Mouse (Mus musculus) embryo, embryonic 11.5 days (tissue): ENCODE measurements around the gene Amot.

Experiments used
- DNase-seq: peaks from one replicate; pipeline ENCODE4 v3.0.0-alpha.2; 2012; ENCODE audit warnings: low read depth, low spot score

Amot gene

GRCm38 (mm10) chrX:145504717-145505415, at the start of gene Amot:
Gene Amot, minus strand, starts transcription at chrX:145505181.
- DNase-seq, result peak; percentile 76

DNA sequence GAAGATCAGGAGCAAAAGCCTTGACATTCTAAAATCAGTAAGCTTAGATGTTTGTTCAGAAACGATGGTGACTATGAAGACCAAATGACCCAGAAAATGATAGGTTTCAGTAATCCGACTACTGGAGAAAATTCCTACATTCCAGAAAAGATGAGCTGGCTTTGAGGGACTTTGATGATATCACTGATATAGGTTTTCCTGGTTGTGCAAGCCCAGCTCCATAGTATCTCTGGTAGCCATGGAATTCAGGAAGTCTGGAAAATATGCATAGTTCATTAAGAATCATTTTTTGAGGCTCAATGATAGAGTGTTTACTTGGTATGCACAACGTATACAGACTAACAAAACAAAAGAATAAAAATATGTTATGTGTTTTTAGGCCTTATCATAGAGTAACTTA, 40.1 kb upstream of the Amot start:
- DNase-seq, result no peak

- no peak for DNase-seq
Observed at GRCm38 (mm10) chrX:145543602-145544490, 38.9 kb upstream of the Amot start.

- no peak for DNase-seq
Observed at GRCm38 (mm10) chrX:145541050-145541449, 36.1 kb upstream of the Amot start.

DNA sequence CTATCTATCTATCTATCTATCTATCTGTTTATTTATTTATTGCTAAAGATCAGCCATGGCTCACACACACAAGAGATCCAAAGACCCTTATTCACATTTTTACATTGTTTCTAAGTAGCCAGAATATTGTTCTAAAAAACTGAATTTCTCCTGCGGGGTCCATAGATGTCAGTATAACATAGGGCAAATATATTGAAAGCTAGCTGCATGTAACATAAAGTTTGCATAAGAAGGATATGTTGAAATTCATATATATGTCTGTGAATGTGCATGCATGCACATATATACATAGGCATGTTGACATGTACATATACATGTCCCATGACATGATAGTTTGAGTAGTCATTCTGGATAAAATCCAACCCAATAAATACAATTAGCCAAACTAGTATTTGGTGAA, 35.3 kb upstream of the Amot start:
- DNase-seq, result no peak

- no peak for DNase-seq
Observed at GRCm38 (mm10) chrX:145529602-145530001, 24.6 kb upstream of the Amot start.

DNA sequence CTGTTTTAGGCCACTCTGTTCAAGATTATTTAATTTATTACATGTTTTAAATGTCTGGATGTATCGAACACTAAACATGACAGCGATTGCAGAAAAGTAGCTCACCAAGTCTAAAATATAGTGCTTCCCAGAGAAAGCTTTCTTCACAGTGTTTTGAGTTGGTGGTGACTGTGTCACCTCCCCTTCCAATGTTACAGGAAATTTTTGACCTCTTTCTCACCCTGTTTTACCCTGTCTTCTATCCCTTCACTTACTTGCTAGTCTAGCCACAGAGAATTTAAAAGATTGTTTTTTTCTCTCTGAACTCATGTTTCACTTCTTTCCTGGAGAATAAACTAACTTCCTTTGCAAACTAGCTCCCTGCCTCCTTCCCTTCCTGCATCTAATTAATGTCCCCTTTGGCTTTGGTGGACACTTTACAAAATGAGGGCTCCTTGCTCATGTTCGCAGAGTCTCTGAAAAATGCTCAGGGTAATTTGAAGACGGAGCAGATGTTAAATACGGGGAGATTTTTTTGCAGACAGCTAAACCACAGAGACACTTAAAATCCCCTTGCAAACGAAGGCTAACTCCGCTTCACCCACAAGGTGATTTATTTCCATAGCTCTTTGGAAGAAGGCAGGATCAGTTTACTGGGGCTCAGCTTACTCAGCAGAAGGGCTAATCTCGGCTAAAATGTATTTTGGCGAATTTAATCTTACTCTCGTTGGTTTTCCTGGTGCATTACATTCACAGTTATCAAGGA, 11.5 kb upstream of the Amot start:
- DNase-seq, result no peak

DNA sequence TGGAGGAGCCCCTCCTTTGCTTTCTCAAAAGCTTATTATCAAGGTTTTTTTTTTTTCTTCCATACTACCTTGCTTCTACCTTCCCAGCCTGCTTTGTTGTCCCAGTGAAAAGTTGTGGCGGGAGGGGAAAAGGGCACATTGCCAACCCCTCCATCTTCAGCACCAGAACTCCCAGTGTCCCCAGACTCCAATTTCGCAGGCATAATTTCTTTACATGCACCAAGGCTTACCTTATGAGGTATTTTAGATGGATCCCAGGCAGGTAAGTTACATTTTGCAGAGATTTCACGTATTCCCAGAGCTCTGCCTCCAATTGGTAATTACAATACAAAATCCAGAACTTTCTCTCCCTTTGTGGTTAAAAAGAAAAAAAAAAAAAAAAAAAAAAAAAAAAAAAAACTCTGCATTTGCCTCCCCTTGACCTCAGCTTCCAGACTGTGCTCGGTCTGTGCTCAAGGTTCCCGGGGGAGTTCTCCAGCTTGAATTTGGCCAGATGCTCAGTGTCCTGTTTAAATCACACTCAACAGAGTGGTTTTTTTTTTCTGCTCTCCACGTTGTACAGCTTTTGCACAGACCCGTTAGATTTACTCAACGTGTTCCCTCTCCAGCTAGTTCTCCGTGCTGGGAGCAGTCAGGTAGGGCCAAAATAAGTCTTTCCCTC, 10.6 kb upstream of the Amot start:
- DNase-seq, result no peak

DNA sequence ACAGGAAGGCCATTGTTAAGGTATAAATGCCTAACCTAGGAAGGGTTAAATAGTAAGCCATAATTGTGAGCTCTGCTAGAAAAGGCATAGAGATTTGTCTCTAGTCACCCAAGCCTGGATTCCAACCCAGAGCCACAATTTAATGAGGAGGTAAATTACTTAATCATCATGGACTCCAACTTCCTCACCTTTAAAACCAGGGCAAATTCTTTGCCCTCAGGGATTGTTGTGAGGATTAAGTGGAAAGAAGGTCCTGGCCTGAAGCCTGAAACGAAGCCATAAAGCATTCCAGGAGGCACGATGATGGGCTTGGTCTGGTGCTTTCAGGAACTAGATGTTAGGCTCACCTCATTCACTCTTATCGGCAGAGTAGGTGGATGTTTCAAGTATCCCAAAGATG, 5.7 kb upstream of the Amot start:
- no peak for DNase-seq

- DNase-seq, result peak; percentile 59
Observed at GRCm38 (mm10) chrX:145505457-145506201, 648 bp upstream of the Amot start.

DNA sequence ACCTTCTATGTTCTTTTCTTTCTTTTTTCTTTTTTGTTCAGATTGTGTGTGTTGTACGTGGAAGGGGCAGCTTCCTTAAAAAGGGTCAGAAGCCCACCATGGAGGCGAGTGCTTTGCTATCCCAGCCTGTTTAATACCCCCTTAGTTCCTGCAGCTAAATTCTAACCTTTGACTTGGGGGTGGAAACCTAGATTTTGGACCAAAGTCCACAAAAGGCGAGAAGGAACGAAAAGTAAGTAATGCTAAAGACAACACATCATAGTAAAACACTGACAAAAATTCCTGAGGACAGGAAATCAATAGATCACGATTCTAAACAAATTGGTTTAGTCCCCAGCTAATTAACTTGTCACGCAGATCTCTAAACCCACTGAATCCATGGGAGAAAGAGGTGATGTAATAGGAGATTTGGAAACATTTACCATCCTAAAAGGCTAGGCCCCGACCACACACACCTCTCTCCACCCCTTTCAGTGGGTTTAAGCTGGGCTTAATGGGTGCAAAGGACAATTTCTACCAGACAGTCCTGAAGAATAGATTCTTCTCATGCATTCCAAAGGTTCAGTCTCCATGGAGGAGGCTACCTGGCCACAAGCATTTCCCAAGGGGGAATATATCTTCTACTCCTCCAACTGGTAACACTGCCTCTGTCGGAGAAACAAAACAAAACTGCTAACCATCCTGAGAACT, 3.2 kb downstream of the Amot start:
- no peak for DNase-seq

DNA sequence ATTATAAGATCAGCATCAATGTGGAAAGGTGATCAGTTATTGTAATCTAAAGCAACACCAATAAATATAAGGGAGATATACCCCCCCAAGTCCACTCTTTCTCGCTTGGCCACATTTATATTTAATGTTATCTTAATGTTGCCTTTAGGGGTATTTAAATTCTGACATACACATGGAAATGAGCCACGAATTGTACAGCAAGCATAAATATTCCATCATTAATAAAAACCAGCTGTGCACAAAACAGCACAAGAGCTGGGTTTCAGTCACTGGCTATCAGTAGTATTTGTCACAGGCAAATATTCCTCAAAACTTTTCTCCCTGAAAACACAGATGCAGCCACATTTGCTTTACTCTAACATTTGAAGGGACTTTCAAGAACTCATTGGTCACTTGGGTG, 5.9 kb downstream of the Amot start:
- DNase-seq, result no peak

- no peak for DNase-seq
Observed at GRCm38 (mm10) chrX:145498691-145499090, 6.3 kb downstream of the Amot start.

- DNase-seq, result no peak
Observed at GRCm38 (mm10) chrX:145497486-145497885, 7.5 kb downstream of the Amot start.

GRCm38 (mm10) chrX:145495381-145495780, 9.6 kb downstream of the Amot start:
- no peak for DNase-seq

DNA sequence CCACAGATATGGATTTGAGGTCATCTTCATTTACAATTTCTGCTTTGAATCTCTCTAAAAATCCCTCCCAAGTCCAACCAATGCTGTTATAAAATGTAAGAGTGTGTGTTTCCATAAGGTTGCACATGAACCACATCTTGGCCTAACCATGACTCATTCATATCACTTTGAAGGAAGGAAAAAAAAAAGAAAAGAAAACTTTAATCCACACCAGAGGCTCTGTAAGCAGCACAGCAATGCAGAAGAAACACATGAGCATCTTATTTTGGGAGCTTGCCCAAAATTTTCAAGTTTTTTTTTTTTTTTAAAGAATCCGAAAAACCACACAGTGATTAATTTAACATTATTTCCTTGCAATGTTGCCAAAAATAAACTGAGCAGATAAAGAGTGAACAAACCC, 14.2 kb downstream of the Amot start:
- no peak for DNase-seq

DNA sequence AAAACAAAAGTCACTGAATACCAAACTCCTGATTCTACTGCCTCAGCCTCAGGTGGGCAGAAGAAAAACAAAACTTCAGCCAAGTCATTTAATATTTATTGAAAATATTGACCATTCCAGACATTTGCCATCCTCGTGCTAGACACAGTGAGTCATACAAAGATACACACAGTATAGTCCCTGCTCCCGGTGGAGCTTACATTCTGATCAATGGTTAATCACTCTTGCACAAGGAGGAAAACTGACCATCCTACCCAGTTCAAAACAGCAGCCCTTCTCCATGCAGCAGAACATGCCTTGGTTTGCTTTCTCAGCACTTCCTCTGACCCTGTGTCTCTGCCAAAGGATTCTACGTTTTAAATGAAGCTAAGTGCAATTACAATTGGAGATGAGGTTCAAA, 14.6 kb downstream of the Amot start:
- DNase-seq, result no peak

DNA sequence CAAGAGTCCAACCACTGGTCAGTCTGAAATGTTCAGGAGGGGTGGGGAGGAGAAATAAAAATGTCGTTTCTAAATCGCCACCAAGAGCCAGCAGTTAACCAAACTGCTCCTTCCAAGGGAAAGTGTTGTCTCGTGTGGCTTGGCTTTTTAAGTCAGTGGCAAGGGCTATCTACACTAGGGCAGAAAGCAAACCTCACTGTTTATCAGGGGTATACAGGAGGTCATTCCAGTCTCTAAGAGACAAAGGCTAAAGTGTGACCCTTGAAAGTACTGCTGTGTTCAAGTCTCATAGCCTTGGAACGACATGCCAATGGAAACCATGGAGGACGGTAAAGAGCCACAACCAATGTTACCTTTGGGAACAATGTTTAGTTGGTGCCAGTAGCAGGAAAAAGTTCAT, 15.0 kb downstream of the Amot start:
- no peak for DNase-seq

- no peak for DNase-seq
Observed at GRCm38 (mm10) chrX:145485495-145485894, 19.5 kb downstream of the Amot start.

DNA sequence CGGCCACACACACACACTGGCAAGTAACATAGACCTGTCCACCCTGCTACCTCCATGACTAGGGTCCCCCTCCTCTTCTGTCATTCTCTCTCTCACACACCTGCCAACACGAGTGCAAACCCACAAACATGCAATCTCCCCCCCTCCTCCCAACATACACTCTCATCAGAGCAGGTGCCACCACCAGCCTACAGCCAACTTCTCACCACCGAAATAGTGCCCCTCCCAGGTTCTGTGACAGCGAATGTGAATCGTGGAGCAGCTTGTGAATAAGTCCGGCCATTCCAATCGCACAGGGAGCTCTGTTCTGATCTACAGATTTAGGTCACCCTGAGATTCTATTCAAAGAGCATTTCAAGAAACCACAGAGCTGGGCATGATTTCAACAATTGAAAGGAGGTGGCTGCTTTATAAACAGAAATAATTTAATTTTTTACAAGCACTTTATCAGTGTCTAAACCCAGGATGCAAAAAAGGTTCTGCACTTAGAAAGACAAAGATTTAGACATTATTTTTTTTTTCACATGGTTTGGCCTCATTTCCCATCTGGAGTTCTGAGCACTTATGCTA, 21.4 kb downstream of the Amot start:
- DNase-seq, result no peak
